Mouse (Mus musculus): ENCODE measurements around the gene Zbtb46. TPM values are rescaled to one million over a fixed set of nuclear protein-coding genes. Genes with fewer than 3 reads are reported as not detected.

Zbtb46 gene
- polyA plus RNA-seq, 1 experiment: 8.3 TPM

- H3K27ac ChIP-seq (ENCODE audit: control insufficient read depth, insufficient read depth, low read depth, low read length): no peak overlapping the region
- H3K27me3 ChIP-seq (ENCODE audit: control insufficient read depth, insufficient read depth, low read length): no peaks in the 10 kb centered on the region
- H3K4me3 ChIP-seq (ENCODE audit: control insufficient read depth, low read depth, low read length): no peak overlapping the region
- TF ChIP-seq POLR2A (IDR thresholded peaks at IDR 0.05; ENCODE audit: control insufficient read depth, low read depth, low read length) (no peak), CTCF (IDR thresholded peaks at IDR 0.05; ENCODE audit: control insufficient read depth, insufficient read depth, insufficient replicate concordance, low read depth, low read length) (no peak)
- H3K4me1 ChIP-seq (ENCODE audit: control insufficient read depth, insufficient read depth, low read length): no peaks in the 10 kb centered on the region
- H3K36me3 ChIP-seq (ENCODE audit: control insufficient read depth, insufficient read depth, low read length): peaks cover 2% of the 10 kb centered on the region; the same call in 1 of the 2 replicates
These were observed 80.5 kb downstream of the Zbtb46 start for GRCm38 (mm10) chr2:181378701-181379100.

GRCm38 (mm10) chr2:181377230-181377629 lies 82.0 kb downstream of the Zbtb46 start:
- no peaks in the 10 kb centered on the region for H3K4me1 ChIP-seq (ENCODE audit: control insufficient read depth, insufficient read depth, low read length)
- TF ChIP-seq POLR2A (IDR thresholded peaks at IDR 0.05; ENCODE audit: control insufficient read depth, low read depth, low read length) (no peak), CTCF (IDR thresholded peaks at IDR 0.05; ENCODE audit: control insufficient read depth, insufficient read depth, insufficient replicate concordance, low read depth, low read length) (no peak)
- peaks cover 2% of the 10 kb centered on the region; the same call in 1 of the 2 replicates for H3K36me3 ChIP-seq (ENCODE audit: control insufficient read depth, insufficient read depth, low read length)

GRCm38 (mm10) chr2:181375787-181376186 lies 83.4 kb downstream of the Zbtb46 start:
- TF ChIP-seq CTCF (IDR thresholded peaks at IDR 0.05; ENCODE audit: control insufficient read depth, insufficient read depth, insufficient replicate concordance, low read depth, low read length) (no peak), POLR2A (IDR thresholded peaks at IDR 0.05; ENCODE audit: control insufficient read depth, low read depth, low read length) (no peak)
- no peaks in the 10 kb centered on the region for H3K27me3 ChIP-seq (ENCODE audit: control insufficient read depth, insufficient read depth, low read length)
- peaks cover 2% of the 10 kb centered on the region; the same call in 1 of the 2 replicates for H3K36me3 ChIP-seq (ENCODE audit: control insufficient read depth, insufficient read depth, low read length)
- H3K27ac ChIP-seq (ENCODE audit: control insufficient read depth, insufficient read depth, low read depth, low read length): no peak overlapping the region
- H3K4me1 ChIP-seq (ENCODE audit: control insufficient read depth, insufficient read depth, low read length): no peaks in the 10 kb centered on the region
- no peak overlapping the region for H3K4me3 ChIP-seq (ENCODE audit: control insufficient read depth, low read depth, low read length)

More at GRCm38 (mm10) chr2:181377230-181377629, 82.0 kb downstream of the Zbtb46 start:
- Histone ChIP-seq H3K27me3 (ENCODE audit: control insufficient read depth, insufficient read depth, low read length) (no peaks in the 10 kb centered on the region), H3K27ac (ENCODE audit: control insufficient read depth, insufficient read depth, low read depth, low read length) (no peak overlapping the region), H3K4me3 (ENCODE audit: control insufficient read depth, low read depth, low read length) (no peak overlapping the region)

GRCm38 (mm10) chr2:181370001-181370400 lies 89.2 kb downstream of the Zbtb46 start:
- TF ChIP-seq POLR2A (IDR thresholded peaks at IDR 0.05; ENCODE audit: control insufficient read depth, low read depth, low read length): no peak
- TF ChIP-seq CTCF (IDR thresholded peaks at IDR 0.05; ENCODE audit: control insufficient read depth, insufficient read depth, insufficient replicate concordance, low read depth, low read length): no peak
- H3K36me3 ChIP-seq (ENCODE audit: control insufficient read depth, insufficient read depth, low read length): no peaks in the 10 kb centered on the region
- peaks cover 3% of the 10 kb centered on the region for H3K4me1 ChIP-seq (ENCODE audit: control insufficient read depth, insufficient read depth, low read length)
- H3K27ac ChIP-seq (ENCODE audit: control insufficient read depth, insufficient read depth, low read depth, low read length): no peak overlapping the region
- no peaks in the 10 kb centered on the region for H3K27me3 ChIP-seq (ENCODE audit: control insufficient read depth, insufficient read depth, low read length)
- no peak overlapping the region for H3K4me3 ChIP-seq (ENCODE audit: control insufficient read depth, low read depth, low read length)

- peaks cover 6% of the 10 kb centered on the region for H3K4me1 ChIP-seq (ENCODE audit: control insufficient read depth, insufficient read depth, low read length)
- H3K36me3 ChIP-seq (ENCODE audit: control insufficient read depth, insufficient read depth, low read length): peaks cover under 1% of the 10 kb centered on the region
- H3K27me3 ChIP-seq (ENCODE audit: control insufficient read depth, insufficient read depth, low read length): no peaks in the 10 kb centered on the region
- H3K27ac ChIP-seq (ENCODE audit: control insufficient read depth, insufficient read depth, low read depth, low read length): peak overlapping the region; percentile 71
- TF ChIP-seq POLR2A (IDR thresholded peaks at IDR 0.05; ENCODE audit: control insufficient read depth, low read depth, low read length): no peak
- peak overlapping the region; percentile 88 for H3K4me3 ChIP-seq (ENCODE audit: control insufficient read depth, low read depth, low read length)
These were observed 93.6 kb downstream of the Zbtb46 start for GRCm38 (mm10) chr2:181365655-181366075.

GRCm38 (mm10) chr2:181364860-181365596 lies 94.2 kb downstream of the Zbtb46 start, which contains the start of the genes Zgpat and Arfrp1:
Zgpat (plus strand) TSS chr2:181364928.
Arfrp1 (minus strand) TSS chr2:181365404.
- H3K36me3 ChIP-seq (ENCODE audit: control insufficient read depth, insufficient read depth, low read length): peaks cover 3% of the 10 kb centered on the region
- H3K27me3 ChIP-seq (ENCODE audit: control insufficient read depth, insufficient read depth, low read length): no peaks in the 10 kb centered on the region
- H3K27ac ChIP-seq (ENCODE audit: control insufficient read depth, insufficient read depth, low read depth, low read length): peak within 1 kb of the TSS; percentile 71
- H3K4me1 ChIP-seq (ENCODE audit: control insufficient read depth, insufficient read depth, low read length): peaks cover 6% of the 10 kb centered on the region
- H3K4me3 ChIP-seq (ENCODE audit: control insufficient read depth, low read depth, low read length): peak within 1 kb of the TSS; percentile 88
- no peak for TF ChIP-seq CTCF (IDR thresholded peaks at IDR 0.05; ENCODE audit: control insufficient read depth, insufficient read depth, insufficient replicate concordance, low read depth, low read length)
- TF ChIP-seq POLR2A (IDR thresholded peaks at IDR 0.05; ENCODE audit: control insufficient read depth, low read depth, low read length): peak; percentile 73

GRCm38 (mm10) chr2:181364487-181364859 lies 94.8 kb downstream of the Zbtb46 start:
- peak overlapping the region; percentile 88 for H3K4me3 ChIP-seq (ENCODE audit: control insufficient read depth, low read depth, low read length)
- peak overlapping the region; percentile 71 for H3K27ac ChIP-seq (ENCODE audit: control insufficient read depth, insufficient read depth, low read depth, low read length)
- H3K27me3 ChIP-seq (ENCODE audit: control insufficient read depth, insufficient read depth, low read length): no peaks in the 10 kb centered on the region
- peaks cover 3% of the 10 kb centered on the region for H3K36me3 ChIP-seq (ENCODE audit: control insufficient read depth, insufficient read depth, low read length)
- TF ChIP-seq CTCF (IDR thresholded peaks at IDR 0.05; ENCODE audit: control insufficient read depth, insufficient read depth, insufficient replicate concordance, low read depth, low read length) (no peak), POLR2A (IDR thresholded peaks at IDR 0.05; ENCODE audit: control insufficient read depth, low read depth, low read length) (no peak)
- peaks cover 6% of the 10 kb centered on the region for H3K4me1 ChIP-seq (ENCODE audit: control insufficient read depth, insufficient read depth, low read length)

Data from testis, adult 2 months (tissue).